Mouse (Mus musculus) lung, postnatal 25 days (tissue): ENCODE results near the gene 1700092M07Rik.

Experiments used
- DNase-seq: peaks from one replicate; pipeline ENCODE4 v3.0.0; 2022; ENCODE audit warnings: low spot score

1700092M07Rik gene

DNA sequence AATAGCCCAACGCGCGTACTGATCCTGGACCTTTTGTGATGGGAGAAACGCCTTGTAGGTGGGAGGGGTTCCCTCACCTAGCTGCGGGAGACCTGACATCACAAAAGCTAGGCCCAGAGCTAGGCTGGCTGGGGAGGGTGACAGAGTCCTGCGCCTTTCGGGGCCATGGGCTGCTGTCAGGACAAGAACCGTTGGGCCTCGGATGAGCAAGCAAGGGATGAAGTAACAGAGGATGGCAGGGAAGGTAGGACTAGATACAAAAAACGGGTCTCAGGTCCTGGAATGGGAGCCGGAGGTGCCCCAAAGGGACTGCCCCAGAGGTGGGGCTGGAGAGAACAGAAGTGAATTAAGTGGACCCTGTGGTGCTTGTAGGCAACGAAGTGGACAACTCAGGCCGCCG lies at the start of gene 1700092M07Rik:
TSS of gene 1700092M07Rik (plus strand) at position 116 of the 400 bp plus-strand sequence.
- DNase-seq, result no peak

DNA sequence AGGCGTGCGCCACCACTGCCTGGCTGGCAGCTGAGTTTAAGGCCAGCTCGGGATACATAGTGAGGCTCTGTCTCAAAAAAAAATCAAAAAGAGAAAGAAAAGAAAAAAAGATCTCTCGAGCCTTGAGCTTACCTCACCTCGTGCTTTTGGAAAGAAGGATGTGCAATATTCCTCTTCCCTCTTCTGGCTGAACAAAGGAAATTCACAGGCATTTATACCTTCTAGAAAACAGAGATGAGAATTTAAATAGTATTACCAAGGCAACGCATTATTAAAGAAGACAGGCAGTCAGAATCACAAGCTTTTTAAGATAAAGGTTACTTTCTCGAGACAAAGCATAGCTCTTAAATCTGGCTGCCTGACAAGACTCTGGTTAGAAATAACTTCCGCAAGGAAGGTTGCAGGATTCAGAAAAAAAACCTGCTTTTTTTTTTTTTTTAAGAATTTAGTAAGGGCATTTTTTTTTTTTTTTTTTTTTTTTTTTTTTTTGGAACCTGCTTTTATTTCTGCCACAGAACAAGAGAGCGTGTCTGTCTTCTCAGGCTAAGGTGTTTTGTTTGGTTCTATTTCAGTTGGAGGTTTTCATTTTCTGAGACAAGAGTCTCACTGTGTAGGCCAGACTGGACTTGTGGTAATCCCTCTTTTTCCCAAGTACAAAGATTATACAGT lies 48.5 kb upstream of the 1700092M07Rik start:
- no peak for DNase-seq

DNA sequence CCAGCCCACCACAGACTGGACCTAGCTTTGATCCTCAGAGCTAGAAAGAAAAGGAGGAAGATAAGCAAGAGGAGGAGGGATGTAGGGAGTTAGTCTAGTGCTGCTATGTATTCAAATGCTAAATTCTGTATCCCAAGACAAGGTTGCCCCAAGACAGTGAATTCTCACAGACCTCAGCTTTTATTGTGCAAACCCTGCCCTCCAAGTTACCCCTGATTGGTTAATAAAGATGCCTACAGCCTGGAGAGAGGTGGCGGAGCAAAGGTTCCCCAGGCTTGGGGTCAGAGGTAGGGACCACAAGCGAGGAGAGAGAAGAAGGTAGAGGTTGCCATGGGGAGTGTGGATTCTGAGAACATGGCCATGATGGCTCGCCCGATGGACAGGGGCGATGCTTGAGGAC lies 47.8 kb upstream of the 1700092M07Rik start:
- DNase-seq, result no peak

GRCm38 (mm10) chr19:8695330-8695729 lies 45.2 kb upstream of the 1700092M07Rik start:
- peak; percentile 79 for DNase-seq

DNA sequence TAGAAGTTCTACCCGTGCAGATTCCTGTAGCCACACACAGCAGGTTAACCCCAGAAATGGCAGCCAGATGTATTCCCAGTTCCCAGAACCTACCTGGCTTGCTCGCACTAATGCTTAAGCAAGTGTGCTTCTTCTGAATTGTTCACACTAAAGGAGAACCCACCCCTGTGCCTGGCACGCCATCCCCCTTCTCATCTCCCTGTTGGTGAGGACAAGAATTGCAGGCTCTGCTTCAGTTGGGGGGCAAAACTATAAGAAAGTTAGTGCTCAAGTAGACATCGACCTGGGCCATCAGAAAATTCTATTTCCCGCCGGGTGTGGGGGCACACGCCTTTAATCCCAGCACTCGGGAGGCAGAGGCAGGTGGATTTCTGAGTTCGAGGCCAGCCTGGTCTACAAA lies 40.9 kb upstream of the 1700092M07Rik start:
- no peak for DNase-seq

DNA sequence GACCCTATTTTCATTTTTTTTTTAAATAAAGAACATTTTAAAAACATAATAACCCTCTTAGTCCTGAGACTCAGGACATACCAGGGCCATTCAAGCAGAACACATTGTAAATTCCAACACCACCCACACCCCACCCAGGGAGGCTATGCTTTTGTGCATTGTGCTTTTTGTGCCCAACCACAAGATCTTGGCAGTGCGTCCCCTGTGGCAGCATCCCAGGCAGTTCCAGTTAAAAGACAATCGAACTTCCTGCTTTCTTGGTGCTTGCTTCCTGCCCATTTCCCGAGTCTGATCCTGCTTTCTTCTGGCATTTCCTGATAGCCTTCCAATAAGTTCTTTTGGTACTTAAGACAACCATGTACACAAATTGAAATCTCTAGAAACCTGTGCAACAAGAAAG lies 38.1 kb upstream of the 1700092M07Rik start:
- peak; percentile 83 for DNase-seq

DNA sequence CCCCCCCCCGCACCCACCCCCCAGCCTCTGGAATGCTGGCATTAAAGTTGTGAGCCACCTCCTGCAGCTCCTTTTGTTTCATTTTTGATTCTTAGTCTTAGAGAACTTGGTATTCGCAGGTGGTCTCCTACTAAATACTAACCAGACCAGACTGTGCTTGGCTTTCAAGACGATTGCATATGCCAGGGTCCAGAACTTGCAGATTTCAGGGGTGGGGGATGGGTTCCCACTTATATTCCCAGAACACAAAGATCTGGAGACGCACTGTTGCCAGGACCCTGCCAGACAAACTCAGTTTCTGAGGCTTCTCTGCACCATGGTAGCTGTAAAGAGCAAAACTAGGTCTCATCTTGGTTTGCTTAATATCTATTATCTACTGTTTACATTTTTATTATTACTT lies 36.9 kb upstream of the 1700092M07Rik start:
- no peak for DNase-seq

DNA sequence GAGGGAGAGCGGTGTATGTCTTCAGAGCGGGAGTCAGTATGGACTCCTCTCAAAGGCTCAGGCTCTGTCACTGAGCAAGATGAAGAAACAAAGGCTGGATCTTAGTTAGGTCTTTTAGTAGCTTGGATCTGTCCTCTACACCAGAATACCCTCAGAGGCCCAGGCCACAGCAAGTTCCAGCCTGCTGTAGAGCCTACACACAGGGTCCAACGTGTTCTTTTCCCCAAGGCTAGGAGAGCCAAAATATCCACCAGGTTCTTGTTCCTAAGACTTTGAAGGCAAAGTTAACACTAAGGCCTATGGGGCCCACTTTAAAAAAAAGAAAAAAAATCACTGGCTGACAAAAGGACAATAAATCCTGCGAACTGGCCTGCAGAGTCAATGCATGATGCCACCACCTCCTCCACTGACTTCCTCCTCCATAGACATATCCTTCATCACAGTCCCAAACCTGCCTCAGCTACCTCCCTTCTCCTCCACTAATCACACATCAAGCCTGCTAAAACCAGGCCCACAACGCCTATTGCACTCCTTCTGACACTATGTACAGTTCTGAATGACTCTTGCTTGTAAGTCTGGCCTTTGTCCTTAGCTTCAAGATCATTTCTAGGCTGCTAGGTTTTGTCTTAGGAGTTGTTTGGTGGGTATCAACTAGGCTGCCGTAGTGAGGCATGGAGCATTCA lies 35.4 kb upstream of the 1700092M07Rik start:
- DNase-seq, result no peak

GRCm38 (mm10) chr19:8706132-8706667 lies 34.3 kb upstream of the 1700092M07Rik start:
- no peak for DNase-seq

DNA sequence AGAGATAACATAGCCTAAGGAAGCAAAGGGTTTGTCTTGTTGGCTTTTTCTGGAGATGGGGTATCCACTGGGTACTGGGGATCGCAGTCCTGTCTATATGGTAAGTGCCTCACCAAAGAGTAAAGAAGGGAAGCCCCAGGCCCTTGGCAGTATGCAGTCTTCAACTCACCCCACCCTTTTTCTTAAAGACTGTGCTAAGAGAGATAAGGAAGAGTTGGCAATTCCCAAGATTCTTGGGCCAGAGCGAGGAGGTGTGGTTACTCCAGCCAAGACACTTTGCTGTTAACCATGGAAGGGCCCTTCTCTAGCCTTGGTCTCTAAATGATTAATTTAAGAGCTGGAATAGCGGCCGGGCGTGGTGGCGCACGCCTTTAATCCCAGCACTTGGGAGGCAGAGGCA lies 33.6 kb upstream of the 1700092M07Rik start:
- no peak for DNase-seq

DNA sequence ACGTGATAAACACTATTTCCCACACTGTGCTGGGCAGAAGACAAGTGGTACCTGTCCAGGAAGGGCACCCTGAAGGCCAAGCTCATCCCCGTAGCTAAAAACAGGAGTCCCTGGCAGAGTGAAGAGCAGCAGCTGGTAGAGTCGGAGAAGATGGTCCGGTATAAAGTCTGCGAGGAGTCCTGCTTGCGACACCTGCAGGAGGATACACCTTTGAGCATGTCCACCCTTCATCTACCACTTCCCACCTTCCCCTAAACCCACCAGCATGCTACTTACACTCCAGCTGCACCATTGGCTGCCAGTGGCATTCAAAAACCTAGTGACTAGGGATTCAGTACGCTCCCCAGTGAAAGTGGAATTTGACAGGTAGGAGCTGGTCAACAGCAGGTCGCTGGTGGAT lies 31.6 kb upstream of the 1700092M07Rik start:
- DNase-seq, result no peak

DNA sequence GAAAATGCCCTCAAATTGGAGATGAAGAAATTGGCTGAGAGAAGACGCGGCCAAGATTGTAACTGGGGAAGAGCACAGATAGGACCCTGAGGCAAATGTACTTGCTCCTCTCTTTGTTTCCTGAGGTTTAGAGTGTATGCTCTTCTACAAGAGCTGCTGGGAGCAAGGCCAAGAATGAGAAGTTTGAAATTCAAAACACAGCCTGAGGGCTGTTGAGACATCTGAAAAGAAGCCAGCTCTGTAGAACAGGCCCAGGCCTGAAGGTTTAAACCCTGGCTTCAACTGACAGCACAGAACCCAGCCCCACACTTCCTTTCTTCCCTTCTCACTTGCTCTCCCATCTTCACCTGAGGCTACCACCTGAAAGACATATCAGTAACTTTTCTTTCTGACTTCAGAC lies 30.5 kb upstream of the 1700092M07Rik start:
- peak; percentile 60 for DNase-seq

DNA sequence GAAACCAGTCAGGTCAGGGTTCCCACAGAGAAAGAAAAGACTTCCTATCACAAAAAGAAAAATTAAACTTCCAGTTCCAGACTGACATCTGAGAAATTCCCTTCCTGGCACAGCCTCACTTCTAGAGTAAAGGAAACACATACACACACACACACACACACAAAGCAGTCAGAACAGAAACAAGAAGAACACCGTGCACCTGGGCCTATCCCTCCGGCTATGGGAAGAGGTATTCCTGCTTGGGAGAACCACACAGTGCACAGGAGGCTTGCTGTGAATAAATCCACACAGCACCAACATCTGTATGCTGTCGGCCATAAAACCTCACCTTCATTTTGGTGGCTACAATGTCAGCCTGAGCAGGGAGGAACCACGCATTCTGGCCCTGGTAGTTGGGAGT lies 29.0 kb upstream of the 1700092M07Rik start:
- DNase-seq, result no peak

DNA sequence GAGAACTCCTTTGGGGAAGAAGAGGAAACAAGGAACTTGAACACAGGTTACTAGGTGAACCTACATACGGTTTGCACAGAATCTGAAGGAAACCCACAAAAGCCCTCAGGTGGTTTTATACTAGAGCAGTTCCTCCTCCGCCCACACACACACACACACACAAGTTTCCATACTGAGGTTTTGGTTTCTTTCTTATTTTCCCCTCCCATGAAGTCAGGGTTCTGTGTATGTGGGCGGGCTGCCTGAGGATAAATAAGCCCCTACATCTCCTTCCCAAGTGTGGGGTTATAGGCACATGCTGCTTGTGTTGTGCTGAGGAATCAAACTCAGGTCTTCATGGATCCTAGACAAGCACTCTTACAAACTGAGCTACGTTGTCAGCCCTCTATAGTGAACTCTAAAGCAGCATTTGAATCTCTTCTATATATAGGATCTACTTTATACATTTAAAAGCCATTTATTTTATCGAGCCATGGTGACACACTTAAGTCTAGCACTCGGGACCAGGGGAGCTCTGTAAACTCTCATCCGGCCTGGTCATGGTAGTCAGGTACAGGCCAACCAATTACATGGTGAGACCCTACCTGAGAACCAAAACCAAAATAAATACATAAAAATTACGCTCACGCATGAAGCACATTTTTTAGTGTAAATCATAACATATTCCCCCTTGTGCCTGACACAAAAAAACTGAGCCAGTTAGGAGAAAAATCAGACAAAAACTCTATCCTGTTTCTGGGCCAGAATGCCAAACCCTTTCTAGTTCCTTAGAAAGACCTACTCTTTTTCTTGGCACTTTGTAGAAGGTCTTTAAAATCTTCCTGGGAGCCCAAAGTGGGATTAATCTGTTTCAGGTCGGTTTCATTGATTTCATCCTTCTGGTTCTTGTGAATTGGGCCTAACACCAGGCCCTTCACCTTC lies 28.3 kb upstream of the 1700092M07Rik start:
- DNase-seq, result peak; percentile 28

- DNase-seq, result peak; percentile 92
Measured at GRCm38 (mm10) chr19:8712870-8713305, 27.6 kb upstream of the 1700092M07Rik start.

DNA sequence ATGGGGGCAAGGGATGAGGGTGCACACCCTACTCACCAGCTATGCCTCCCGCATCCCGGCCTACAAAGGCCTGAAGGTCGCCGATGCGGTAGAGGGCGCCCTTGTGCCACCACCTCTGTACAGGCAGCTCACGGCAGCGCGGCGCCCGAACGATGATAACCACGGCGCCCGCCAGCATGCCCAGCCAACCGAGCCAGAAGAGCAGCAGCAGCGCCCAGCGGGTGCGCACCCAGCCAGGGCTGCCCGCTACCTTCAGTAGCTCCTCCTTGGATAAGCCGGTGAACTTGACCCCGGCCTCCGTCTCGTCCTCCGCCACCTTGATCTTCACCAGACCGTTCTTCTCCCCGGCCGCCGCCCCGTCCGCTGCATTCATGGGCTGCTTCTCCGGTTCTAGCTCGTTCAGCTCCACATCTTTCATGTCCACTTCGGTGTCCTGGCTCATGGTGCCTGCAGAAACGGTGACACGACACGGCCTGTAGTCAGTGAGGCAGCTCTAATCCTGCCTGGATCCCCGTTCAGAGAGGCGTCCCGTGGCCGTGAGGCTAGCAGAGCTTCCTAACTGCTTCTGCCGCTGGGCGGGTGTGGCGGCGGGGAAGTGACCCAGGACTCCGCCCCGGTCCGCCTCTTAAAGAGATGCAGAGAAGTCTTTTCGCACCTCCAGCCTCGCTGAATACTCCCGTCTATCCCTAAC lies 27.1 kb upstream of the 1700092M07Rik start:
- DNase-seq, result peak; percentile 95

GRCm38 (mm10) chr19:8713997-8714652 lies 26.4 kb upstream of the 1700092M07Rik start:
- DNase-seq, result no peak

- no peak for DNase-seq
Measured at GRCm38 (mm10) chr19:8714653-8715481, 25.7 kb upstream of the 1700092M07Rik start.

GRCm38 (mm10) chr19:8715868-8716766 lies 24.4 kb upstream of the 1700092M07Rik start:
- DNase-seq, result no peak
